ENCODE assay signal across 14 mouse cellular contexts in genomic region chr5:89147282-89147790, GRCm38 (mm10).
DNase-seq lines count a peak whose midpoint lies in the region; ATAC-seq and TF ChIP-seq lines count a peak whose summit lies in the region.
"Had no signal": no experiment of that assay in that cellular context is flagged by ENCODE, and none has a peak within 500 bp of the region (broad histone marks: within the 10 kb centered on the region; RNA-seq: fewer than 3 reads in every experiment).

No protein-coding gene starts in this region.

- H3K4me3 ChIP-seq in hindbrain, embryonic 16.5 days (ENCODE audit: low read length), result no peak overlapping the region
- H3K4me3 ChIP-seq in hindbrain, postnatal 0 days (ENCODE audit: low read length), result no peak overlapping the region
- H3K4me3 ChIP-seq in kidney, embryonic 16.5 days (ENCODE audit: low read length), result no peak overlapping the region
- no peak overlapping the region for H3K4me3 ChIP-seq in neural tube, embryonic 12.5 days
- no peak overlapping the region for H3K4me3 ChIP-seq in forebrain, embryonic 15.5 days
- H3K4me3 ChIP-seq: midbrain, embryonic 10.5 days had no signal

- DNase-seq in hindbrain, postnatal 0 days (ENCODE audit: low spot score), result no peak
- peak; percentile 53 for DNase-seq in brain, adult 2 months (ENCODE audit: low read depth, low spot score)
- no peak for DNase-seq in cerebellum, postnatal 4 days (ENCODE audit: low spot score in 2 of 2)
- DNase-seq in left cerebral cortex, postnatal 14 days (ENCODE audit: low spot score in 2 of 2), result no peak
- DNase-seq: forebrain, postnatal 0 days; heart, postnatal 10 days; layer of hippocampus, adult 9-11 months; right cerebral cortex, adult 18-20 months had no signal

- H3K4me2 ChIP-seq in hindbrain, embryonic 16.5 days (ENCODE audit: low read length), result no peak overlapping the region
- H3K4me2 ChIP-seq in hindbrain, postnatal 0 days (ENCODE audit: low read depth, low read length), result no peak overlapping the region
- H3K4me2 ChIP-seq in kidney, embryonic 16.5 days (replicated peaks; ENCODE audit: low read depth, low read length), result peak overlapping the region; percentile 26
- peak overlapping the region; percentile 26; the same call in 1 of the 2 replicates for H3K4me2 ChIP-seq in neural tube, embryonic 12.5 days (replicated peaks)
- H3K4me2 ChIP-seq in forebrain, embryonic 15.5 days (replicated peaks), result no peak overlapping the region

- intact Hi-C loops in left cerebral cortex, postnatal 14 days (cut with DNase I), result loop anchor here (10.0 kb wide), 1 partner anchor 93 kb away; no protein-coding TSS in a partner anchor

- WGBS in hindbrain, embryonic 16.5 days, result 79% methylated on average over 13 of the region's 13 CpGs
- 81% methylated on average over 13 of the region's 13 CpGs for WGBS in hindbrain, postnatal 0 days
- 8% methylated on average over 13 of the region's 13 CpGs for WGBS in kidney, embryonic 16.5 days
- 52% methylated on average over 13 of the region's 13 CpGs for WGBS in neural tube, embryonic 12.5 days
- WGBS in forebrain, embryonic 15.5 days, result 87% methylated on average over 13 of the region's 13 CpGs

- no peaks in the 10 kb centered on the region for H3K36me3 ChIP-seq in hindbrain, embryonic 16.5 days (ENCODE audit: control insufficient read depth, insufficient read depth, low read length)
- H3K36me3 ChIP-seq in hindbrain, postnatal 0 days (ENCODE audit: insufficient read depth, low read length), result no peaks in the 10 kb centered on the region
- no peaks in the 10 kb centered on the region for H3K36me3 ChIP-seq in kidney, embryonic 16.5 days (ENCODE audit: insufficient read depth, low read length)
- H3K36me3 ChIP-seq in neural tube, embryonic 12.5 days, result no peaks in the 10 kb centered on the region
- no peaks in the 10 kb centered on the region for H3K36me3 ChIP-seq in forebrain, embryonic 15.5 days
- H3K36me3 ChIP-seq: midbrain, embryonic 10.5 days had no signal

- no peak for TF ChIP-seq CTCF in hindbrain, postnatal 0 days (IDR thresholded peaks at IDR 0.05; ENCODE audit: low read depth)

- peak; percentile 58; the same call in 1 of the 2 replicates for ATAC-seq in hindbrain, embryonic 16.5 days
- no peak for ATAC-seq in hindbrain, postnatal 0 days
- peak; percentile 69; the same call in 1 of the 2 replicates for ATAC-seq in kidney, embryonic 16.5 days (ENCODE audit: low FRiP score, low TSS enrichment)
- ATAC-seq in neural tube, embryonic 12.5 days (ENCODE audit: low FRiP score, low read depth), result peak; percentile 63
- ATAC-seq in forebrain, embryonic 15.5 days (replicated peaks), result no peak
- ATAC-seq: forebrain, postnatal 0 days had no signal

- H3K4me1 ChIP-seq in hindbrain, embryonic 16.5 days (ENCODE audit: control insufficient read depth, insufficient read depth, low read depth, low read length), result no peaks in the 10 kb centered on the region
- no peaks in the 10 kb centered on the region for H3K4me1 ChIP-seq in hindbrain, postnatal 0 days (ENCODE audit: insufficient read depth, low read length)
- peaks cover 33% of the 10 kb centered on the region for H3K4me1 ChIP-seq in kidney, embryonic 16.5 days (ENCODE audit: insufficient read depth, low read length)
- peaks cover 9% of the 10 kb centered on the region; the same call in 1 of the 2 replicates for H3K4me1 ChIP-seq in neural tube, embryonic 12.5 days
- H3K4me1 ChIP-seq in forebrain, embryonic 15.5 days, result 0 out of 2 replicates have a peak, but pooled peaks cover 4% of the 10 kb centered on the region

- no peak overlapping the region for H3K27ac ChIP-seq in hindbrain, embryonic 16.5 days (ENCODE audit: low read depth, low read length)
- H3K27ac ChIP-seq in hindbrain, postnatal 0 days, result no peak overlapping the region
- no peak overlapping the region for H3K27ac ChIP-seq in kidney, embryonic 16.5 days (ENCODE audit: low read length)
- H3K27ac ChIP-seq in neural tube, embryonic 12.5 days, result no peak overlapping the region
- H3K27ac ChIP-seq in forebrain, embryonic 15.5 days (replicated peaks), result no peak overlapping the region
- H3K27ac ChIP-seq: liver, embryonic 14.5 days; midbrain, embryonic 10.5 days had no signal

- no peaks in the 10 kb centered on the region for H3K27me3 ChIP-seq in hindbrain, embryonic 16.5 days (replicated peaks; ENCODE audit: control insufficient read depth, insufficient read depth, low read length)
- H3K27me3 ChIP-seq in hindbrain, postnatal 0 days (ENCODE audit: insufficient read depth, low read length), result no peaks in the 10 kb centered on the region
- H3K27me3 ChIP-seq in kidney, embryonic 16.5 days (ENCODE audit: insufficient read depth, low read length), result no peaks in the 10 kb centered on the region
- H3K27me3 ChIP-seq in neural tube, embryonic 12.5 days (replicated peaks), result no peaks in the 10 kb centered on the region
- no peaks in the 10 kb centered on the region for H3K27me3 ChIP-seq in forebrain, embryonic 15.5 days

- no peaks in the 10 kb centered on the region for H3K9me3 ChIP-seq in hindbrain, embryonic 16.5 days (ENCODE audit: control insufficient read depth, low read length)
- no peaks in the 10 kb centered on the region for H3K9me3 ChIP-seq in hindbrain, postnatal 0 days (ENCODE audit: low read length)
- no peaks in the 10 kb centered on the region for H3K9me3 ChIP-seq in kidney, embryonic 16.5 days (ENCODE audit: low read length)
- no peaks in the 10 kb centered on the region for H3K9me3 ChIP-seq in neural tube, embryonic 12.5 days
- no peaks in the 10 kb centered on the region for H3K9me3 ChIP-seq in forebrain, embryonic 15.5 days
- H3K9me3 ChIP-seq: midbrain, embryonic 10.5 days had no signal

- H3K9ac ChIP-seq in hindbrain, embryonic 16.5 days (ENCODE audit: low read depth, low read length), result no peak overlapping the region
- no peak overlapping the region for H3K9ac ChIP-seq in hindbrain, postnatal 0 days (replicated peaks; ENCODE audit: low read length)
- H3K9ac ChIP-seq in kidney, embryonic 16.5 days (replicated peaks; ENCODE audit: low read length), result no peak overlapping the region
- no peak overlapping the region for H3K9ac ChIP-seq in neural tube, embryonic 12.5 days
- no peak overlapping the region for H3K9ac ChIP-seq in forebrain, embryonic 15.5 days (replicated peaks)
- H3K9ac ChIP-seq: forebrain, postnatal 0 days; liver, embryonic 14.5 days had no signal

Comparison
In these comparisons a context has a peak if more than half of its experiments do, and no peak if none do; other contexts are left out.
1. ATAC-seq: peak in hindbrain, embryonic 16.5 days (single experiment), kidney, embryonic 16.5 days (single experiment) and neural tube, embryonic 12.5 days (single experiment); none in hindbrain, postnatal 0 days (single experiment) and forebrain, embryonic 15.5 days (single experiment).
2. H3K4me2 ChIP-seq: peak in kidney, embryonic 16.5 days (single experiment) and neural tube, embryonic 12.5 days (single experiment); none in hindbrain, embryonic 16.5 days (single experiment), hindbrain, postnatal 0 days (single experiment) and forebrain, embryonic 15.5 days (single experiment).